Mouse (Mus musculus): ENCODE data around the gene R3hdm1. TPM values are rescaled to one million over a fixed set of nuclear protein-coding genes. Genes with fewer than 3 reads are reported as not detected.
A peak's percentile ranks its signal among the peaks of the same experiment; 100 is the strongest.

R3hdm1 gene
- total and polyA plus RNA-seq, 3 experiments, result 17.8 to 75.7 (median 33.9) TPM

DNA sequence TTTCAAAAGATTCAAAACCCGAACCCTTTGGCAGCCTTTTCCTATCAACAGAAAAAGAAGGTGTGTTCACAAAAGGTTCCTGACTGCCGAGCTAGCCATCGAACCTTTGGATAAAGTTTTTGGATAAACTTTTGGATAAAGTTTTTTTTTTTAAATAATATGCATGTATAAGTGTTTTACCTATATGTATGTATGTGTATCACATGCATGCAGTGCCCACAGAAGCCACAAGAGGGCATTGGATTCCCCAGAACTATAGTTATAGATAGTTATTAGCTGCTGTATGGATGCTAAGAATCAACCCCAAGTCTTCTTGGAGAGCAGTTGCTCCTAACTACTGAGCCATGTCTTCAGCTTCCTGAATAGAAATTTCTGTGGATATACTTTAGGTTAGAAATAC is 178.7 kb downstream of the R3hdm1 start:
- Histone ChIP-seq H3K27me3 (replicated peaks) (no peaks in the 10 kb centered on the region), H3K79me2 (replicated peaks; ENCODE audit: control insufficient read depth, extremely low read depth, insufficient read depth, poor library complexity, severe bottlenecking) (no peaks in the 10 kb centered on the region), H3K27ac (ENCODE audit: insufficient read depth, low read depth) (no peak overlapping the region), H3K9me3 (replicated peaks; ENCODE audit: low read length) (no peaks in the 10 kb centered on the region), H3K36me3 (replicated peaks in 1 of 2; ENCODE audit: control insufficient read depth in 1 of 2, insufficient read depth in 1 of 2, low read length in 1 of 2) (peaks cover 24 to 42% of the 10 kb centered on the region in 2 experiments), H3K4me3 (replicated peaks in 1 of 3; ENCODE audit: low read depth in 2 of 3, low read length in 2 of 3, poor library complexity in 1 of 3) (no peak overlapping the region), H3K4me1 (ENCODE audit: control insufficient read depth in 1 of 2, insufficient read depth in 2 of 2) (peaks cover 2 to 13% of the 10 kb centered on the region in 2 experiments; a peak in 3 of 4 replicates), H3K4me2 (ENCODE audit: insufficient read depth, low read depth, poor library complexity, severe bottlenecking) (no peak overlapping the region), H3K9ac (ENCODE audit: insufficient read depth, low read depth) (no peak overlapping the region)
- DNase-seq (ENCODE audit: extremely low read depth), result no peak
- in situ Hi-C loops (cut with MboI; ENCODE audit: low pct_ligation_motif_present, low pct_unique_long_range_greater_than_20kb, low sequenced_read_pairs), result no loop called here
- TF ChIP-seq CTCF (conservative IDR thresholded peaks at IDR 0.05 in 1 of 2, IDR thresholded peaks at IDR 0.05 in 1 of 2; ENCODE audit: low read depth in 2 of 2, low read length in 2 of 2) (peak in 1 of 2 experiments; percentile 30; a peak in 2 of 4 replicates), USF2 (conservative IDR thresholded peaks at IDR 0.05; ENCODE audit: low read depth, low read length) (no peak)
- dilution Hi-C loops (cut with MboI; ENCODE audit: extremely low pct_ligation_motif_present, extremely low pct_unique_long_range_greater_than_20kb, low sequenced_read_pairs), result no loop called here

DNA sequence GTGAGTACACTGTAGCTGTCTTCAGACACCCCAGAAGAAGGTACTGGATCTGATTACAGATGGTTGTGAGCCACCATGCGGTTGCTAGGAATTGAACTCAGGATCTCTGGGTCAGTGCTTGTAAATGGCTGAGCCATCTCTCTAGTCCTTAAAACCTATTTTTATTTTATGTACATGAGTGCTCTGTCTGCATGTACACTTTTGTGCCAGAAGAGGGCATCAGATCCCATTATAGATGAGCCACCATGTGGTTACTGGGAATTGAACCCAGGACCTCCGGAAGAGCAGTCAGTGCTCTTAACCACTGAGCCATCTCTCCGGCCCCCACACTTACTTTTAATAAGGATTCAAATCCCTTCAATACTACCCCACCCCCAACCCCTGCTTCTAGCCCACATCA is 179.8 kb downstream of the R3hdm1 start:
- in situ Hi-C loops (cut with MboI; ENCODE audit: low pct_ligation_motif_present, low pct_unique_long_range_greater_than_20kb, low sequenced_read_pairs) (no loop called here), dilution Hi-C loops (cut with MboI; ENCODE audit: extremely low pct_ligation_motif_present, extremely low pct_unique_long_range_greater_than_20kb, low sequenced_read_pairs) (no loop called here)
- no peak overlapping the region for H3K4me3 ChIP-seq (replicated peaks in 1 of 3; ENCODE audit: low read depth in 2 of 3, low read length in 2 of 3, poor library complexity in 1 of 3)
- H3K27me3 ChIP-seq (replicated peaks), result no peaks in the 10 kb centered on the region
- peaks cover 2 to 13% of the 10 kb centered on the region in 2 experiments; a peak in 3 of 4 replicates for H3K4me1 ChIP-seq (ENCODE audit: control insufficient read depth in 1 of 2, insufficient read depth in 2 of 2)
- DNase-seq (ENCODE audit: extremely low read depth), result no peak
- H3K27ac ChIP-seq (ENCODE audit: insufficient read depth, low read depth), result no peak overlapping the region
- TF ChIP-seq CTCF (conservative IDR thresholded peaks at IDR 0.05 in 1 of 2, IDR thresholded peaks at IDR 0.05 in 1 of 2; ENCODE audit: low read depth in 2 of 2, low read length in 2 of 2) (peak in 1 of 2 experiments; percentile 48; a peak in 2 of 4 replicates), PAX5 (IDR thresholded peaks at IDR 0.05; ENCODE audit: low read length) (no peak), JUND (conservative IDR thresholded peaks at IDR 0.05; ENCODE audit: low read depth, low read length) (no peak), RAD21 (IDR thresholded peaks at IDR 0.05; ENCODE audit: low read depth, low read length) (peak; percentile 19), SMC3 (IDR thresholded peaks at IDR 0.05; ENCODE audit: low read depth, low read length) (peak; percentile 7; the same call in 1 of the 2 replicates), ZMIZ1 (IDR thresholded peaks at IDR 0.05; ENCODE audit: low read depth, low read length) (no peak), MAFK (IDR thresholded peaks at IDR 0.05; ENCODE audit: insufficient replicate concordance, low read length) (no peak)
- peaks cover 14 to 30% of the 10 kb centered on the region in 2 experiments for H3K36me3 ChIP-seq (replicated peaks in 1 of 2; ENCODE audit: control insufficient read depth in 1 of 2, insufficient read depth in 1 of 2, low read length in 1 of 2)
- H3K79me2 ChIP-seq (replicated peaks; ENCODE audit: control insufficient read depth, extremely low read depth, insufficient read depth, poor library complexity, severe bottlenecking), result no peaks in the 10 kb centered on the region
- H3K9ac ChIP-seq (ENCODE audit: insufficient read depth, low read depth), result no peak overlapping the region
- no peaks in the 10 kb centered on the region for H3K9me3 ChIP-seq (replicated peaks; ENCODE audit: low read length)
- H3K4me2 ChIP-seq (ENCODE audit: insufficient read depth, low read depth, poor library complexity, severe bottlenecking), result no peak overlapping the region

DNA sequence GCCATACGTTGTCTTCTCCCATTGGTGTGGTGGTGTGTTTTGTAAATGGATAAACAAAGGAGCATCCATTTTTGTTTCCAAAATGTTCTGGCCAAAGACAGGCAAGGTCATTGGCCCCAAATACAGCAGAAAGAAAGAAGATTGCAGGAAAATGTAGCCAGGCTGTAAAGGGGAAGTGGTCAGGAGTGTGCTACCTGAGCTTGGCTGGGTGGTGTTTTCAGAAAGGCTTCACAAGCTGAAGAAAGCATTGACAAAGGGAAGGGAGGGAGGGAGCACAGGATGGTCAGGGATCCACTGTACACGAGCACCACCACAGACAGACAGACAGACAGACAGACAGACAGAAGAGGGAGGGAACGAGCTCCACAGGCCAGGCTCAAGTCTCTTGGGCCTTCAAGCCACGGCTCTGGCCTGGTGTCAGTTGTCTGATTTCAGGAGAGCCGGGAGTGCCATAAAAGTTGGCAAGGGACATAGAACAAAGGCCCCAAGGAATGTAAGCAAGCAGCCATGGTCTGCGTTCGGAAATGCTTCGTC is 181.1 kb downstream of the R3hdm1 start:
- H3K4me1 ChIP-seq (ENCODE audit: control insufficient read depth in 1 of 2, insufficient read depth in 2 of 2), result peaks cover 2 to 13% of the 10 kb centered on the region in 2 experiments; a peak in 3 of 4 replicates
- H3K27me3 ChIP-seq (replicated peaks), result no peaks in the 10 kb centered on the region
- H3K27ac ChIP-seq (ENCODE audit: insufficient read depth, low read depth), result no peak overlapping the region
- no peaks in the 10 kb centered on the region for H3K79me2 ChIP-seq (replicated peaks; ENCODE audit: control insufficient read depth, extremely low read depth, insufficient read depth, poor library complexity, severe bottlenecking)
- H3K36me3 ChIP-seq (replicated peaks in 1 of 2; ENCODE audit: control insufficient read depth in 1 of 2, insufficient read depth in 1 of 2, low read length in 1 of 2), result peaks cover 7 to 20% of the 10 kb centered on the region in 2 experiments
- H3K4me2 ChIP-seq (ENCODE audit: insufficient read depth, low read depth, poor library complexity, severe bottlenecking), result no peak overlapping the region
- H3K9ac ChIP-seq (ENCODE audit: insufficient read depth, low read depth), result no peak overlapping the region
- in situ Hi-C loops (cut with MboI; ENCODE audit: low pct_ligation_motif_present, low pct_unique_long_range_greater_than_20kb, low sequenced_read_pairs) (no loop called here), dilution Hi-C loops (cut with MboI; ENCODE audit: extremely low pct_ligation_motif_present, extremely low pct_unique_long_range_greater_than_20kb, low sequenced_read_pairs) (no loop called here)
- no peak overlapping the region for H3K4me3 ChIP-seq (replicated peaks in 1 of 3; ENCODE audit: low read depth in 2 of 3, low read length in 2 of 3, poor library complexity in 1 of 3)
- TF ChIP-seq SMC3 (IDR thresholded peaks at IDR 0.05; ENCODE audit: low read depth, low read length) (no peak), TBP (conservative IDR thresholded peaks at IDR 0.05; ENCODE audit: low read depth, low read length) (no peak), MEF2A (IDR thresholded peaks at IDR 0.05; ENCODE audit: borderline replicate concordance, low read depth, low read length) (no peak), RCOR1 (conservative IDR thresholded peaks at IDR 0.05; ENCODE audit: low read depth, low read length) (no peak), HCFC1 (IDR thresholded peaks at IDR 0.05; ENCODE audit: low read depth, low read length) (no peak), MXI1 (IDR thresholded peaks at IDR 0.05; ENCODE audit: low read depth, low read length) (no peak), KAT2A (IDR thresholded peaks at IDR 0.05; ENCODE audit: insufficient replicate concordance, low read length) (no peak), PAX5 (IDR thresholded peaks at IDR 0.05; ENCODE audit: low read length) (no peak), TCF12 (IDR thresholded peaks at IDR 0.05; ENCODE audit: low read depth, low read length) (no peak), BHLHE40 (IDR thresholded peaks at IDR 0.05; ENCODE audit: low read depth, low read length) (no peak)
- no peaks in the 10 kb centered on the region for H3K9me3 ChIP-seq (replicated peaks; ENCODE audit: low read length)
- DNase-seq (ENCODE audit: extremely low read depth), result no peak
